Comparison of ENCODE assay signal across 17 mouse cellular contexts in genomic region chr4:120280432-120280831, GRCm38 (mm10). TPM values are rescaled to one million over a fixed set of nuclear protein-coding genes. Genes with fewer than 3 reads are reported as not detected.
"Had no signal": no experiment of that assay in that cellular context is flagged by ENCODE, and none has a peak within 500 bp of the region (broad histone marks: within the 10 kb centered on the region; RNA-seq: fewer than 3 reads in every experiment).

No protein-coding gene starts in this region.

- H3K4me2 ChIP-seq: limb, embryonic 15.5 days; liver, embryonic 12.5 days; lung, embryonic 14.5 days; neural tube, embryonic 15.5 days had no signal

- H3K9ac ChIP-seq: limb, embryonic 15.5 days; liver, embryonic 12.5 days; lung, embryonic 14.5 days; neural tube, embryonic 15.5 days had no signal

- ATAC-seq: liver, embryonic 12.5 days had no signal

- H3K9me3 ChIP-seq: limb, embryonic 15.5 days; liver, embryonic 12.5 days; midbrain, embryonic 10.5 days; neural tube, embryonic 15.5 days had no signal

- H3K27ac ChIP-seq: kidney, postnatal 0 days; limb, embryonic 15.5 days; liver, embryonic 12.5 days; midbrain, embryonic 10.5 days; neural tube, embryonic 15.5 days had no signal

- DNase-seq: kidney, adult 11 months; kidney, adult 9 months; kidney, postnatal 36 days; lung, embryonic 14.5 days; lung, postnatal 10 days; midbrain, embryonic 14.5 days; spleen, adult 18-20 months; thymus, adult 2 months; thymus, postnatal 25 days had no signal

- H3K4me3 ChIP-seq: limb, embryonic 15.5 days; liver, embryonic 12.5 days; midbrain, embryonic 10.5 days; myocyte; neural tube, embryonic 15.5 days had no signal

- H3K36me3 ChIP-seq: limb, embryonic 15.5 days; liver, embryonic 12.5 days; midbrain, embryonic 10.5 days; neural tube, embryonic 15.5 days had no signal

RNA-seq across cellular contexts. Expression of gene Foxo6, which starts 6.7 kb away (rescaled TPM):
- total RNA-seq: megakaryocyte, adult 5-6 weeks had no signal
- polyA plus RNA-seq: liver, embryonic 12.5 days; liver, embryonic 16.5 days had no signal
